Mouse (Mus musculus) brain, embryonic 14.5 days (tissue): ENCODE data around the gene Pramel7. TPM values are rescaled to one million over a fixed set of nuclear protein-coding genes. Genes with fewer than 3 reads are reported as not detected.
"Not testable (repeated sequence)": the region's sequence is repeated elsewhere in the genome, so short reads cannot be mapped to it uniquely, and the experiment has no call there.

Source experiments
- DNase-seq: peaks from one replicate; pipeline ENCODE4 v3.0.0-alpha.2; 2011; ENCODE audit warnings: low read depth
- CTCF ChIP-seq: fragments of 200-500 bp; IDR thresholded peaks from 2 replicates; pipeline ENCODE4 v1.5.1; 2012; ENCODE audit warnings: inconsistent platforms, mild to moderate bottlenecking, moderate library complexity, borderline replicate concordance; ENCODE audit not compliant: insufficient read depth, insufficient read length; ENCODE audit errors: extremely low read depth
- POLR2A ChIP-seq: fragments of 200-500 bp; IDR thresholded peaks from 2 replicates; pipeline ENCODE4 v1.6.1; 2012; ENCODE audit warnings: mild to moderate bottlenecking, inconsistent platforms, borderline replicate concordance; ENCODE audit not compliant: poor library complexity, insufficient read depth, insufficient read length, severe bottlenecking; ENCODE audit errors: extremely low read depth
- polyA plus RNA-seq: library from polyadenylated mRNA; depleted of rRNA; stranded (reverse); fragments of >200 nt; gene quantifications from 2 replicates; pipeline ENCODE4 v1.2.3, GENCODE M21; 2012; rRNA removed

Pramel7 gene
- not detected in 2 replicates for polyA plus RNA-seq

DNA sequence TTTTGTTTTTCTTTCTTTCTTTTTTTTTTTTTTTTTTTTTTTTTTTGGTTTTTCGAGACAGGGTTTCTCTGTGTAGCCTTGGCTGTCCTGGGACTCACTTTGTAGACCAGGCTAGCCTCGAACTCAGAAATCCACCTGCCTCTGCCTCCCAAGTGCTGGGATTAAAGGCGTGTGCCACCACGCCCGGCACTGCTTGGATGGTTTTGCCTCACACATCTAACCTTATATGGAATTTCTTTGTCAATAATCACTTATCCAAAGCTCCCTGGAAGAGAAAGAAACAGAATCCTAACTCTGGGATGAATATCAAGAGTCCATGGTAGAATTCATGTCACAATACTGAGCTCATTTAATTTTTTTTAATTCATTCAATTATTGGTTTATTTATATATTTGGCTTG lies at the start of gene Pramel7:
Gene Pramel7 (minus strand): TSS at position 101 of the 400 bp plus-strand sequence.
- DNase-seq = not testable (repeated sequence)

DNA sequence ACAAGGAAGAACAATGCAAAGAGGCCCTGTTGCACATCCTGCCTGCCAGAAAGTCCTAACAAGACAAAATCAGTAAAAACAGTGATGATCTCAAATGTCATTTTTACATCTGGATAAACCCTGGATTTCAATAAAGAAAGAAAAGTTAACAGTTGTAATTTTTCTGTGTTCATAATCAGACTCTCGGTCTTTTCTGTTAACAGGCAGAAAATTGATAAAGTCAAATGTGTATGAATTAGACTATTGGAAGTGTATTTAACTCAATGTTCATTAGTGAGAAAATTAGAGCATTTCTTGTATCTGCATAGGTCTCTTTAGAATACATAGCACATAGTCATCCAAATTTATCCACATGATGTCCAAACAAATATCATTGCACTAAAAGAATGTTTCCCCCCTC lies 48.5 kb upstream of the Pramel7 start, which contains the start of gene Olfr1128:
Gene Olfr1128 (minus strand): TSS at position 101 of the 400 bp plus-strand sequence.
- no peak for TF ChIP-seq CTCF
- no peak for TF ChIP-seq POLR2A
- DNase-seq = no peak

DNA sequence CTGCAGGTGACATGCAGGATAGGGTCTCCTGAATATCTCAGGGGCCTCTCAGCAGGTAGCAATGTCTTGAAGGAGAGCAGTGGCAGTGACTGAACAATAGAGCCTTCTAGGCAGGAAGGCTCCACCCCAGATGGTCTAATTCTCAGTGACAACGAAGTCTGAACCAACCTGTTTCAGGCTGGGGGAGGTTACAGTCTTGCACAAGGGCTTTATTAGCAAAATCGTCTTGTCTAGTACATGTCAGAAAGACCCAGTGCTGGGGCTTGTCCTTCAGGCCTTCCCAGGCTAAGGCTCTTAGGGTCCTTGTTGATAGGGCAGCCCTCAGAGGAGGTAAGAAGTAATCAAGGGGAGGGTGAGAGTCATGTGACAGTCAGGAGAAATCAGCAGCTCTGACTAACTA lies 37.9 kb upstream of the Pramel7 start:
- no peak for TF ChIP-seq POLR2A
- TF ChIP-seq CTCF = no peak
- DNase-seq = no peak

DNA sequence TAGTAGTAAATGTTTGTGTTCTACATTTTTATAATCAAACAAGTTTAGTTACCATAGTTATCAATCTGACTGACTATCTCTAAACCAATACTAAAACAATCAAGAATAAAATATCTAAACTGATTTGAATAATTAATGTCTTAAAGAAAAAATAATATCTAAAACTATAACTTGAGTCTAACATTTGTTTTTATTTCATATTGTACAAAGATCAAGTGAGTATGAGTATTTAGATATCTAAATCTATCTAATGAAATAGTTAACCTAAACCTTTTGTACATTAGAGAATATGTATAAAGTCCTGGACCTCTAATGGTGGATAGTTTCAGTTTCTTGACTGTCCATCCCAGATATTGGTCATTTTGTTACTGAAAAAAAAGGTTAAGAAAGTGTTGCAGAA lies 34.6 kb upstream of the Pramel7 start, which contains the start of gene Olfr153:
Gene Olfr153 (plus strand): TSS at position 301 of the 400 bp plus-strand sequence.
- DNase-seq = no peak
- TF ChIP-seq POLR2A (no peak), CTCF (no peak)

DNA sequence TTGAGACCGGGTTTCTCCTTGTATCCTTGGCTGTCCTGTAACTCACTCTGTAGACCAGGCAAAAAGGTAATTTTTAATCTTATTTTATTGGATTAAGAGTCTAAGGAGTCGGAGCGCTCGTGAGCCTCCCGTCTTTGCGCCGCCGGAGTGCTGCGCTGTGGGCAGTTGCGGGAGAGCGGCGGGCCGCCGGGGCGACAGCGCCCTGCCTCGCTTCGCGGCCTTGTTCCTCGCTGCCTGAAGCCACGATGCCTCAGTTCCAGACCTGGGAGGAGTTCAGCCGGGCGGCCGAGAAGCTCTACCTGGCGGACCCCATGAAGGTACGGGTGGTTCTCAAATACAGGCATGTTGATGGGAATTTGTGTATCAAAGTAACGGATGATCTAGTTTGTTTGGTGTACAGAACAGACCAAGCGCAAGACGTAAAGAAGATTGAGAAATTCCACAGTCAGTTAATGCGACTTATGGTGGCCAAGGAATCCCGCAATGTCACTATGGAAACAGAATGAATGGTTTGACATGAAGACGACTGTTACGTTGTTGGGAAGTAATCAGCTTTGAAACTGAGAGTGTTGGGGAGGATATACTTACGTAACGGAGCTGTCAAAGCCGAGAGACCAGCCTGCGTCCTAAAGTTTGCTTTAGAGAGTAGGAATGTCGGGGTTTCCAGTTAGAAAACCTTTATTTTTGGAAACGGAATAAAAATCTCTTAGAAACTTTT lies 29.2 kb upstream of the Pramel7 start:
- DNase-seq = peak; percentile 46

DNA sequence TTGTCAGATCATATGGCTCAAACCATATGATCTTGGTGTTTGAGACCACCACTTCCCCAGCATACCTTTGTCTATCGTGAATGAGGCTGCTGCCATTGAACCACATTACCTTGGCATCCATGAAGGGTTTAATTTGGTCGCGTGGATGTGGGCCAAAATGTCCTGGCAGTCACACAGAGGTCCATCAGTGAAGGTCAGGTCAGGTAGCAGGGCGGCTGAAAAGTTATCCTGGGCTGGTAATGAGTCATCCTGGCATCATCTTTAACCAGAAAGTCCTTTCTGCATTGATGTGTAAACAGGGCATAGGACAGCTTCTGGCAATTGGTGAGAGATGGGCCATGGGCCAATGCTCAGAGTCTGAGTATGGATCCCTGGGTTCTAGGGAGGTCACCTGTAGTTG lies 23.8 kb upstream of the Pramel7 start:
- DNase-seq = no peak
- TF ChIP-seq CTCF (no peak), POLR2A (no peak)

DNA sequence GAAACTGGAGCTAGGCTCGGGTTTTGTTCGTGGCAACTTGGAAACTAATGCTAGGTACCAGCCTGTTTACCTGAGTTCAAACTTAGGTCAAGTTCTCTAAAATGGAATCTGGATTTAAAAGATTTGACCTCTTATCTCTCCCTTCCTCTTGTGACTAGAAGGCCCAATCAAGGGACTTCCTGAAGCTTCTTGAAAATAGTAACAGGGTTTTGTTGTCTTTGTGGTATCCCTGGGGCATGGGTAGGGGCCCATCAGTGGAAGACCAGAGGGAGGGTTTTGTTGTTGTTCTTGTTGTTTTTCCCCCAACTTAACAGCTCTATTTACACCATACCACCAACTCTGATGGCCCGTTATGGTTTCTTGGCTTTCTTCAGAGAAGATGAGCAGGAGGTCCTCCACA lies 19.7 kb upstream of the Pramel7 start:
- DNase-seq = no peak
- no peak for TF ChIP-seq POLR2A
- TF ChIP-seq CTCF = no peak

DNA sequence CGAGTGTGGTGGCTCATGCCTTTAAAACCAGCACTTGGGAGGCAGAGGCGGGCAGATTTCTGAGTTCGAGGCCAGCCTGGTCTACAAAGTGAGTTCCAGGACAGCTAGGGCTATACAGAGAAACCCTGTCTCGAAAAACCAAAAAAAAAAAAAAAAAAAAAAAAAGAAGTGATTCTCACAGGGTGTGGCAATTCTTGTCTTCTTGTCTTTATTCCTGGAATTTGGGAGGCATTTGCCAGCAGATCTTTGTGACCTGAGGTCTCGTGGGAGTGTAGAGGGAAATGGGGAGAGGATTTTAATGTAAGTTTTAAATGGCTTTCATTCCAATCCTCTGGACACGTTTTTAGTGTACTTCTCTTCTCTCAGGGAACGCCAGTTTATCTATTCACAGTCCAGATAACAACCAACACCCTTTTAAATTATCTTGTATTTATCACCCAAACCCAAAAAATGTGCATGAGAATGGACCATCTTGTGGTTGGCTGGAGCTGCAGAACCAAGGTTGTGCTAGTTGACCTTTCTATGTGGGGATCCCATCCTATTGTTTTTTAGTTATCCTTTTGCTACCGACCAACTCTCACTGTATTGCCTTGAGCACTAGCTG lies 18.7 kb upstream of the Pramel7 start:
- TF ChIP-seq POLR2A = no peak
- no peak for TF ChIP-seq CTCF
- DNase-seq = no peak

DNA sequence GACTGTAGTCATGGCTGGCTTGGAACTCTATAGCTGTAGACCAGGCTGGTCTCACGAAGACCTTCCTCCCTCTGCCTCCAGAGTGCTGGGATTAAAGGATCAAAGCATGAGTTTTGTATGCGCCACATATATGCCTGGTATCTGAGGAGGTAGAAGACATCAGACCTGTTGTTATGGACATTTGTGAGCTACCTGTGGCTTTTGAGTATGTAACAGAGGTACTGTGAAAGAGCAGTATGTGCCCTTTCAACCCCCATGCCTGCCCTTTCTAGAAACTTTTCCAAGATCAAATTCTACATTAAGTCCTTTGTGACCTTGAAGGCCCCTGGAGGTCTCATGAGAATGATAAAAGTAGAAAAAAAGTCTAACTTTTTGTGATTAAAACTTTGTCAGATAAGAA lies 18.2 kb upstream of the Pramel7 start:
- no peak for DNase-seq
- no peak for TF ChIP-seq CTCF
- no peak for TF ChIP-seq POLR2A

DNA sequence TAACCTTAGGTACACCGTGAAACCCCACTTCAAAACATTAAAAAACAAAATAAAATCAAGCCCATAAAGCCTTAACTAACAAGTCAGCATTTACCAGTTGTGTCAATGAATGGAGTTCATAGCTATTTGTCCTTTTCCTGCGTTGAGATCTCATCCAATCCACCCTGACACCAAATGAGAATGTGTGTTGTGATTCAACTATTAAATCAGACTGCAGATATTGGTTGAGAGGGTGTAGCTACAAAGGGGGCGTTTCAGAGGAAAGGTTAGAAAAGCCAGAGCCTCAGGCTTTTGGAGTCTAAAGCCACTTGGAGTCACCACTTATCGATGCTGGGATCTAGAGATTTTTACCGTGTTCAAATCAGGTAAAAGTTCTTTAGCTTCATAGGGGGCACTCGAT lies 9.4 kb upstream of the Pramel7 start, which contains the start of gene Pramel6:
Gene Pramel6 (plus strand): TSS at position 301 of the 400 bp plus-strand sequence.
- DNase-seq = no peak
- TF ChIP-seq POLR2A (no peak), CTCF (no peak)

DNA sequence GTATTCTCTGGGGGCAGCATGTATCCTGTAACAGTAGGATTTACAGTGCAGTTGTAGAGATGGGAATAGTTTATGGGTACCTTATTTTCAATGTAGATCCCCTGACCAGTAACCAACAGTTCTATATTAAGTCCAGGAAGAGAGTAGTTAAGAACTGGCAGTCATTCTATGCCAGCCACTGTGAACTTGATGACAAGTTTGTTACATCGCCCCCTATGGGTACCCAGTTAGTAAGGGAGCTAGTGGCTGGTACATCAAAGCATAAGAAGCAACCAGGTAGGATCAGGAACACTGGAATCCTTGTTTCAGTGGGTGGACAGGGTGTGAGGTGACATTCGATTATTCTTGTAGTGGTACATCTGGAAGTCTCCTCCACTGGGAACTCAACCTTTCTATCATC lies 14.6 kb downstream of the Pramel7 start:
- TF ChIP-seq POLR2A = no peak
- no peak for TF ChIP-seq CTCF
- DNase-seq = no peak

DNA sequence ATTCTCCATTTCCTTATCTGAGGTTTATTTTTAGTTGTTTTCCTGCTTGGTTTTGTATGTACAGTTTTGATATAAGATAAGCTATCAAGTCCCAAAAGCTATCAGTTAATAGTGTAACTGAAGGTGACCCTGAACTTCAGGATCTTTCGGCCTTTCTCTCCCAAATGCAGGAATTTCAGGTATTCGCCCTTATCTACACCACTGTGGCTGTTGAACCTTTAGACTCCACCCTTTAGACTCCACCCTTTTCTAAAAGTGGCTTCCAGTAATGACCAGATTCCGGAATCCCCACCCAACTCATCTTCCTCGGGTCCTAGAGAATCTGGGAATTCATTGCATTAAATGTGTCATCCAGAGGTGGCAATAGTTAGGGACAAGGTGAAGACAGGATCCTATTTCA lies 15.7 kb downstream of the Pramel7 start:
- no peak for DNase-seq
- no peak for TF ChIP-seq POLR2A
- TF ChIP-seq CTCF = no peak
